Mouse (Mus musculus) CD4-positive, CD25-positive, alpha-beta regulatory T cell (primary cell): Measurements from ENCODE around the gene Sash1. TPM values are rescaled to one million over a fixed set of nuclear protein-coding genes. Genes with fewer than 3 reads are reported as not detected.

Experiments used
- polyA plus RNA-seq: library from polyadenylated mRNA; unstranded; fragments of 100-300 nt; shearing (Covaris generic); gene quantifications from one replicate; pipeline ENCODE4 v1.2.1, GENCODE M21; 2017

Gene Sash1
- 0.12 TPM for polyA plus RNA-seq

DNA sequence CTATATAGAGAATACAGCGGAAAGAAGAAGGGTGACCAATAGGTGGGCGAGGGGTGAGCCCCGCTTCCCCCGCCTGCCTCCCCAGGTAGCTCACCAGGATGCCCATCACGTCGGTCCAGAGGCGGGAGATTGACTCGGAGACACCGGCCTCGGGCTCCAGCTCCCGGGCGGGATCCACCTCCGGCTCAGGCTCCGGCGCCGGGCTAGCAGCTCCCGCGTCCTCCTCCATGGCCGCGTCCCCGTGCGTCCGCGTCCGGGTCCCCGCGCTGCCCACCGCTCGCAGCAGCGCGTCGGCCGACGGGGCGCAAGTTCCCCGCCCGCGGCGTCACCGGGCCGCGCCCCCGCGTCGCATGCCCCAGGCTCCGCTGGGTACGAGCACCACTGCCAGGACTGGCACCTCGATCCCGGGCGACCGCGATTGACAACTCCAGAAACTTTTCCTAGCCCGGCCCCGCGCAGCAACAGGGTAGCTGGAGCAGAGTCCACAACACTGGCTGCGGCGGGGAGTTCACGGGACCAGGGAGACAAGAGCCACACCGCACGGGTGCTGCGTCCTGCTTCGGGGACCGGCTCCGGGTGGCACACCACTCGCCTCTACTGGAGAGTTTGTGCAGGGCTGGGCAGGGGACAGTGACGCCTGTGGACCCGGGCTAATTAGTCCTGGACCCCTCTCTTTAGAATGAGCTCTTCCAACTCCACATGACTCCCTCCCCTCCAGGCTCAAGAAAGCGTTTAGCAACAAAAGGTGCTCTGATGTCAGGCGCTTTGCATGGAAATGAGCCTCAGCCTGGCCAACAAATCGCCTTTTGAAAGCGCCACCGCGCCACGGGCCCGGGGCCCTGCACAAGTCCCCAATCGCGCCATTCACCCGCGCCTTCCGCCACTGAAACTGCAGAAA is at the start of gene Sash1:
Gene Sash1 (minus strand): TSS at position 441 of the 898 bp plus-strand sequence.

